Mouse (Mus musculus): ENCODE results near the gene Bckdha. TPM values are rescaled to one million over a fixed set of nuclear protein-coding genes. Genes with fewer than 3 reads are reported as not detected.

Bckdha gene
- polyA plus RNA-seq (2012; rRNA removed) = 87.3 and 94.0 TPM in 2 replicates

- DNase-seq = peak; percentile 100
- TF ChIP-seq CTCF (IDR thresholded peaks at IDR 0.05; ENCODE audit: borderline replicate concordance, insufficient read depth, low read depth, low read length) (no peak), POLR2A (IDR thresholded peaks at IDR 0.05; ENCODE audit: borderline replicate concordance, insufficient read depth, low read length) (peak; percentile 81)
- Histone ChIP-seq H3K4me1 (ENCODE audit: control insufficient read depth, insufficient read depth, low read length) (peaks cover 12% of the 10 kb centered on the region), H3K27me3 (ENCODE audit: control insufficient read depth, insufficient read depth, low read length) (no peaks in the 10 kb centered on the region), H3K4me3 (replicated peaks; ENCODE audit: insufficient read depth, low read depth, low read length) (peak within 1 kb of the TSS; percentile 83), H3K27ac (ENCODE audit: insufficient read depth, low read length) (peak within 1 kb of the TSS; percentile 94)
- under 1% methylated on average over 50 of the region's 50 CpGs for WGBS
Observed at GRCm38 (mm10) chr7:25658657-25659472, at the start of gene Bckdha, which contains the start of gene Exosc5. Bckdha (minus strand) TSS chr7:25658981. Exosc5 (plus strand) TSS chr7:25659164.

- H3K4me3 ChIP-seq (replicated peaks; ENCODE audit: insufficient read depth, low read depth, low read length) = no peak overlapping the region
- H3K27me3 ChIP-seq (ENCODE audit: control insufficient read depth, insufficient read depth, low read length) = no peaks in the 10 kb centered on the region
- H3K4me1 ChIP-seq (ENCODE audit: control insufficient read depth, insufficient read depth, low read length) = peaks cover 22% of the 10 kb centered on the region
- 76% methylated on average over 15 of the region's 15 CpGs for WGBS
- no peak for DNase-seq
- no peak overlapping the region for H3K27ac ChIP-seq (ENCODE audit: insufficient read depth, low read length)
- TF ChIP-seq POLR2A (IDR thresholded peaks at IDR 0.05; ENCODE audit: borderline replicate concordance, insufficient read depth, low read length) (no peak), CTCF (IDR thresholded peaks at IDR 0.05; ENCODE audit: borderline replicate concordance, insufficient read depth, low read depth, low read length) (no peak)
Observed at GRCm38 (mm10) chr7:25707581-25708292, 49.0 kb upstream of the Bckdha start.

- H3K4me1 ChIP-seq (ENCODE audit: control insufficient read depth, insufficient read depth, low read length) = peaks cover 12% of the 10 kb centered on the region
- 89% methylated on average over 7 of the region's 7 CpGs for WGBS
- no peak overlapping the region for H3K4me3 ChIP-seq (replicated peaks; ENCODE audit: insufficient read depth, low read depth, low read length)
- no peak for DNase-seq
- no peak for TF ChIP-seq CTCF (IDR thresholded peaks at IDR 0.05; ENCODE audit: borderline replicate concordance, insufficient read depth, low read depth, low read length)
- TF ChIP-seq POLR2A (IDR thresholded peaks at IDR 0.05; ENCODE audit: borderline replicate concordance, insufficient read depth, low read length) = no peak
- no peak overlapping the region for H3K27ac ChIP-seq (ENCODE audit: insufficient read depth, low read length)
- no peaks in the 10 kb centered on the region for H3K27me3 ChIP-seq (ENCODE audit: control insufficient read depth, insufficient read depth, low read length)
Observed at GRCm38 (mm10) chr7:25706578-25707170, 47.9 kb upstream of the Bckdha start.

GRCm38 (mm10) chr7:25705801-25706251 lies 47.0 kb upstream of the Bckdha start:
- no peaks in the 10 kb centered on the region for H3K27me3 ChIP-seq (ENCODE audit: control insufficient read depth, insufficient read depth, low read length)
- TF ChIP-seq CTCF (IDR thresholded peaks at IDR 0.05; ENCODE audit: borderline replicate concordance, insufficient read depth, low read depth, low read length) (no peak), POLR2A (IDR thresholded peaks at IDR 0.05; ENCODE audit: borderline replicate concordance, insufficient read depth, low read length) (no peak)
- DNase-seq = peak; percentile 43 to 61
- no peak overlapping the region for H3K27ac ChIP-seq (ENCODE audit: insufficient read depth, low read length)
- no peak overlapping the region for H3K4me3 ChIP-seq (replicated peaks; ENCODE audit: insufficient read depth, low read depth, low read length)
- peaks cover 5% of the 10 kb centered on the region for H3K4me1 ChIP-seq (ENCODE audit: control insufficient read depth, insufficient read depth, low read length)
- 24% methylated on average over 6 of the region's 6 CpGs for WGBS

GRCm38 (mm10) chr7:25704716-25705364 lies 46.1 kb upstream of the Bckdha start:
- Histone ChIP-seq H3K4me3 (replicated peaks; ENCODE audit: insufficient read depth, low read depth, low read length) (peak overlapping the region; percentile 48), H3K4me1 (ENCODE audit: control insufficient read depth, insufficient read depth, low read length) (peaks cover 5% of the 10 kb centered on the region), H3K27ac (ENCODE audit: insufficient read depth, low read length) (no peak overlapping the region), H3K27me3 (ENCODE audit: control insufficient read depth, insufficient read depth, low read length) (no peaks in the 10 kb centered on the region)
- DNase-seq = peak in 1 of 2 experiments; percentile 40
- WGBS = 6% methylated on average over 32 of the region's 37 CpGs
- TF ChIP-seq POLR2A (IDR thresholded peaks at IDR 0.05; ENCODE audit: borderline replicate concordance, insufficient read depth, low read length) (no peak), CTCF (IDR thresholded peaks at IDR 0.05; ENCODE audit: borderline replicate concordance, insufficient read depth, low read depth, low read length) (no peak)

GRCm38 (mm10) chr7:25703793-25704494 lies 45.2 kb upstream of the Bckdha start:
- TF ChIP-seq POLR2A (IDR thresholded peaks at IDR 0.05; ENCODE audit: borderline replicate concordance, insufficient read depth, low read length) (no peak), CTCF (IDR thresholded peaks at IDR 0.05; ENCODE audit: borderline replicate concordance, insufficient read depth, low read depth, low read length) (no peak)
- no peaks in the 10 kb centered on the region for H3K27me3 ChIP-seq (ENCODE audit: control insufficient read depth, insufficient read depth, low read length)
- WGBS = 34% methylated on average over 10 of the region's 10 CpGs
- no peak overlapping the region for H3K27ac ChIP-seq (ENCODE audit: insufficient read depth, low read length)
- H3K4me1 ChIP-seq (ENCODE audit: control insufficient read depth, insufficient read depth, low read length) = peaks cover 5% of the 10 kb centered on the region; the same call in 1 of the 2 replicates
- H3K4me3 ChIP-seq (replicated peaks; ENCODE audit: insufficient read depth, low read depth, low read length) = no peak overlapping the region
- no peak for DNase-seq
